Mouse (Mus musculus) thymus, postnatal 4 days (tissue): ENCODE measurements at regions not wholly inside any gene's neighbourhood (a gene's known extent, or its start where the extent isn't known, plus 50 kb on each side); places are given as distances from the start of the nearest gene placed in this dataset.

ENCODE experiments used
- DNase-seq: peaks from one replicate; pipeline ENCODE4 v3.0.0; 2021

- no peak for DNase-seq
Measured at GRCm38 (mm10) chr7:115192992-115193761, 449.7 kb downstream of the Insc start.

GRCm38 (mm10) chr7:115204916-115205315, 461.4 kb downstream of the Insc start:
- DNase-seq = no peak

- DNase-seq = no peak
Measured at GRCm38 (mm10) chr7:115206479-115207134, 463.1 kb downstream of the Insc start.

- no peak for DNase-seq
Measured at GRCm38 (mm10) chr7:115208781-115209180, 465.3 kb downstream of the Insc start.

GRCm38 (mm10) chr7:115210012-115210411, 466.5 kb downstream of the Insc start:
- DNase-seq = no peak

GRCm38 (mm10) chr7:115216838-115217237, 473.3 kb downstream of the Insc start:
- DNase-seq = peak; percentile 80

- DNase-seq = no peak
Measured at GRCm38 (mm10) chr7:115217255-115217654, 473.8 kb downstream of the Insc start.

GRCm38 (mm10) chr7:115217712-115218111, 474.2 kb downstream of the Insc start:
- peak; percentile 45 for DNase-seq

- peak; percentile 43 for DNase-seq
Measured at GRCm38 (mm10) chr7:115218596-115219180, 475.2 kb downstream of the Insc start.

GRCm38 (mm10) chr7:115222642-115223041, 479.1 kb downstream of the Insc start:
- peak; percentile 43 for DNase-seq

- DNase-seq = no peak
Measured at GRCm38 (mm10) chr7:115230525-115230924, 487.0 kb downstream of the Insc start.

- DNase-seq = no peak
Measured at GRCm38 (mm10) chr7:115233850-115234436, 490.4 kb downstream of the Insc start.

- no peak for DNase-seq
Measured at GRCm38 (mm10) chr7:115237131-115237530, 493.6 kb downstream of the Insc start.

GRCm38 (mm10) chr7:115251591-115252369, 508.3 kb downstream of the Insc start:
- DNase-seq = no peak

GRCm38 (mm10) chr7:115252370-115252750, 508.9 kb downstream of the Insc start:
- DNase-seq = no peak

- no peak for DNase-seq
Measured at GRCm38 (mm10) chr7:115258626-115259025, 515.1 kb downstream of the Insc start.

- DNase-seq = no peak
Measured at GRCm38 (mm10) chr7:115263082-115263481, 519.6 kb downstream of the Insc start.

GRCm38 (mm10) chr7:115266141-115266540, 522.6 kb downstream of the Insc start:
- no peak for DNase-seq

GRCm38 (mm10) chr7:115270803-115271202, 527.3 kb downstream of the Insc start:
- DNase-seq = no peak

- no peak for DNase-seq
Measured at GRCm38 (mm10) chr7:115274836-115275235, 531.3 kb downstream of the Insc start.

- no peak for DNase-seq
Measured at GRCm38 (mm10) chr7:115290801-115291417, 547.4 kb downstream of the Insc start.

- no peak for DNase-seq
Measured at GRCm38 (mm10) chr7:115294655-115295230, 551.2 kb downstream of the Insc start.
